Mouse (Mus musculus): Measurements from ENCODE around the gene Abi3. TPM values are rescaled to one million over a fixed set of nuclear protein-coding genes. Genes with fewer than 3 reads are reported as not detected.

Gene Abi3
- total and polyA plus RNA-seq, 3 experiments = 12.7 to 56.9 (median 22.7) TPM

DNA sequence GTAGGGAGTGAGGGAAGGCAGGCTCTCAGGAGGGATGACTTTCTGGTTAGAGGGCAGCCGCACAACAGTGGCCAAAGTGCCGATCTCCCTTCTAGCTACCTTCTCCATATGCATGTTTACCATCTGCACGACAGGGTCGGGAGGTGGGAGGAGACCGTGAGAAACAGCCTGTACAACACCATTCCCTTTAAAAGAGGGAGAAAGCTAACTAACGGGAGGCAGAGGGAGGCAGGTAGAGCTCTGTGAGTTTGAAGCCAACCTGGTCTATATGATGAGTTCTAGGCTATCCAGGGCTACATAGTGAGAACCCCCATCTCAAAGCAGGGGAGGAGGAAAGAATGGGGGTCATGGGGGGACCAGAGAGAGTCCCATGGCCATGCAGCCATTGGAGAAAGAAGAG is 6.4 kb downstream of the Abi3 start:
- TF ChIP-seq GATA1 (IDR thresholded peaks at IDR 0.05; ENCODE audit: borderline replicate concordance, low read length) (no peak), POLR2AphosphoS5 (IDR thresholded peaks at IDR 0.05; ENCODE audit: insufficient replicate concordance, low read depth, low read length) (no peak), TAL1 (conservative IDR thresholded peaks at IDR 0.05; ENCODE audit: low read depth, low read length) (no peak), GATA2 (IDR thresholded peaks at IDR 0.05; ENCODE audit: borderline replicate concordance, low read depth, low read length) (no peak), CTCF (IDR thresholded peaks at IDR 0.05; ENCODE audit: low read depth, low read length) (no peak)
- Histone ChIP-seq H3K27me3 (ENCODE audit: insufficient read depth, low read length) (no peaks in the 10 kb centered on the region), H3K9me3 (replicated peaks) (peaks cover 5% of the 10 kb centered on the region), H3K4me3 (ENCODE audit: low read depth, low read length) (peak overlapping the region; percentile 56; the same call in 1 of the 2 replicates), H3K4me1 (ENCODE audit: insufficient read depth, low read depth, low read length) (peaks cover 97% of the 10 kb centered on the region), H3K36me3 (replicated peaks) (peaks cover 62% of the 10 kb centered on the region)
- ATAC-seq (ENCODE audit: extremely low read depth, insufficient number of reproducible peaks, low FRiP score, poor library complexity, severe bottlenecking) (no peak), DNase-seq (ENCODE audit: low spot score) (no peak)

DNA sequence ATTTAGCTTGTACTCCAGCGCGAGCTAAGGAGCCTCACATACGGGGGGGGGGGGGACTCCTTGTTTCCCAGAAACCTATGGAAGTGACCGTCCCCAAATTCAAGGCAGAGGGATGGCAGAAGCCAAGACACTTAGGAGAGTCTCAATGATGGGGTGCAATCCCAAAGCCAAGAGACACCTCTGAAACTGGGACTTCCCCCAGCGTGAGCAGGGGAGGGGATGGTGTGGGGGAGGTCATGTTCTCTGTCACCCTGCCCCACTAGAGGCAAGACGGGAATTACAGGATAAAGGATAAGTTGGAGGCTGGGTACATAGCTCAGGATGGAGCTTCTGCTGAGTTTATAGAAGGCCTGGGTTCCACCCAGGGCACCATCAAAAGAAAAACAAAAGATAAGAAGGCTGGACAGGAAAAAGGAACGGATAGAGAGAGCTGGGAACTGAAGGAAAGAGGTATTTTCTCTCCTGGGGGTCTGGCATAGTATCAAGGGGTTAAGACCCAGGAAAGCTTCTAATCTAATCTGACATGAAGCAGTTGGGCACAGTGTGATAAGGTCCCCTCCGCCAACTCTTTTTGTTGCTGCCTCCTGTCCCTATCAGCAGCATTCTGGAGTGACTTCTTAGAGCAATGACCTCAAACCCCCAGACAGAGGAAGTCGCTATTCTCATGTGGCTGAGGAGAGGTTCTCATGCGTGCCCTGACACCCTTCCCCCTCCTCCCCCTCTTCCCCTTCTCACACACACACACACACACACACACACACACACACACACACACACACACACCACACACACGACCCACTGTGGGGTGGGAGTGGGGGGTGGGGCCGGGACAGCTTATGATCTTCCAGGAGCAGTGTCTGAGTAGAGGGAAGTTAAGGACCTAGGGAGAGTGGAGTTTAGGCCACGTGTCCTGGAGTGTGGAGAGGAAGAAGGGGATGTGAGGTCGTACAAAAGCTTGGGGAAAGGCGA is 7.2 kb downstream of the Abi3 start:
- H3K4me3 ChIP-seq (ENCODE audit: low read depth, low read length) = peak overlapping the region; percentile 72; the same call in 1 of the 2 replicates
- TF ChIP-seq GATA2 (IDR thresholded peaks at IDR 0.05; ENCODE audit: borderline replicate concordance, low read depth, low read length) = no peak
- no peak for TF ChIP-seq GATA1 (IDR thresholded peaks at IDR 0.05; ENCODE audit: borderline replicate concordance, low read length)
- TF ChIP-seq TAL1 (conservative IDR thresholded peaks at IDR 0.05; ENCODE audit: low read depth, low read length) = peak; percentile 90
- no peak for TF ChIP-seq CTCF (IDR thresholded peaks at IDR 0.05; ENCODE audit: low read depth, low read length)
- TF ChIP-seq POLR2AphosphoS5 (IDR thresholded peaks at IDR 0.05; ENCODE audit: insufficient replicate concordance, low read depth, low read length) = no peak
- no peaks in the 10 kb centered on the region; the same call in 1 of the 2 replicates for H3K27me3 ChIP-seq (ENCODE audit: insufficient read depth, low read length)
- peaks cover 68% of the 10 kb centered on the region for H3K36me3 ChIP-seq (replicated peaks)
- peak; percentile 87 for DNase-seq (ENCODE audit: low spot score)
- peaks cover 97% of the 10 kb centered on the region for H3K4me1 ChIP-seq (ENCODE audit: insufficient read depth, low read depth, low read length)
- ATAC-seq (ENCODE audit: extremely low read depth, insufficient number of reproducible peaks, low FRiP score, poor library complexity, severe bottlenecking) = peak; percentile 70
- peaks cover 13% of the 10 kb centered on the region for H3K9me3 ChIP-seq (replicated peaks)

- Histone ChIP-seq H3K27me3 (ENCODE audit: insufficient read depth, low read length) (no peaks in the 10 kb centered on the region; the same call in 1 of the 2 replicates), H3K36me3 (replicated peaks) (peaks cover 76% of the 10 kb centered on the region), H3K9me3 (replicated peaks) (peaks cover 13% of the 10 kb centered on the region), H3K4me3 (ENCODE audit: low read depth, low read length) (peak overlapping the region; percentile 72), H3K4me1 (ENCODE audit: insufficient read depth, low read depth, low read length) (peaks cover 98% of the 10 kb centered on the region)
- DNase-seq (ENCODE audit: low spot score) (peak; percentile 83), ATAC-seq (ENCODE audit: extremely low read depth, insufficient number of reproducible peaks, low FRiP score, poor library complexity, severe bottlenecking) (peak; percentile 71)
- TF ChIP-seq TAL1 (conservative IDR thresholded peaks at IDR 0.05; ENCODE audit: low read depth, low read length) (peak; percentile 53; the same call in 1 of the 2 replicates), CTCF (IDR thresholded peaks at IDR 0.05; ENCODE audit: low read depth, low read length) (no peak), GATA2 (IDR thresholded peaks at IDR 0.05; ENCODE audit: borderline replicate concordance, low read depth, low read length) (no peak)
Measured at GRCm38 (mm10) chr11:95834143-95834667, 8.1 kb downstream of the Abi3 start.

DNA sequence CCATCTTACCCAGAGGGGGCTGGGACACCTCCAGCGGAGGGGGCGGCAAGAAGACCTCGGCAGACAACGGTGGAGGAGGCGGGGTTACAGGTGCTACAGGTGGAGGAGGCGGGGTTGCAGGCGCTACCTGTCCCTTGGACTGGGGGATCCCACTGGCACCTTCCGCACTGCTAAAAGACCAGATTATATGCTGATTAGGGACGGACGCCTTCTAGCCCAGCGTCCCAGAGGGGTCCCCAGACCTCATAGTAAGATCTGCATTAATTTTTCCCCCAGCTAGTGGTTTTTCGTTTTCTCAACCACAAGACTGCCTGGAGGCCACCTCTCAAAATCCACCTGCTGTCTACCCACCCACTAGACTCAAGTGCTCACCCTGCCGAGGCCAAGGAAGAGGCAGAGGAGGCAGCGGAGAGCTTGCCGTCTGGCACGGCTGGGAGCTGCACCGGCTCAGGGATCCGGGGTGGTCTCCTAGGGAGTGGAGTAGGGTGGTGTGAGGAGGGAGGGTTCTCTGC is 8.6 kb downstream of the Abi3 start:
- H3K36me3 ChIP-seq (replicated peaks) = peaks cover 78% of the 10 kb centered on the region
- peak; percentile 53 for DNase-seq (ENCODE audit: low spot score)
- no peak for ATAC-seq (ENCODE audit: extremely low read depth, insufficient number of reproducible peaks, low FRiP score, poor library complexity, severe bottlenecking)
- peak overlapping the region; percentile 72 for H3K4me3 ChIP-seq (ENCODE audit: low read depth, low read length)
- peaks cover 98% of the 10 kb centered on the region for H3K4me1 ChIP-seq (ENCODE audit: insufficient read depth, low read depth, low read length)
- no peaks in the 10 kb centered on the region; the same call in 1 of the 2 replicates for H3K27me3 ChIP-seq (ENCODE audit: insufficient read depth, low read length)
- no peak for TF ChIP-seq TAL1 (conservative IDR thresholded peaks at IDR 0.05; ENCODE audit: low read depth, low read length)
- no peak for TF ChIP-seq CTCF (IDR thresholded peaks at IDR 0.05; ENCODE audit: low read depth, low read length)
- no peak for TF ChIP-seq POLR2AphosphoS5 (IDR thresholded peaks at IDR 0.05; ENCODE audit: insufficient replicate concordance, low read depth, low read length)
- TF ChIP-seq GATA1 (IDR thresholded peaks at IDR 0.05; ENCODE audit: borderline replicate concordance, low read length) = no peak
- no peak for TF ChIP-seq GATA2 (IDR thresholded peaks at IDR 0.05; ENCODE audit: borderline replicate concordance, low read depth, low read length)
- peaks cover 13% of the 10 kb centered on the region for H3K9me3 ChIP-seq (replicated peaks)

GRCm38 (mm10) chr11:95833006-95833570 is 9.2 kb downstream of the Abi3 start:
- TF ChIP-seq GATA2 (IDR thresholded peaks at IDR 0.05; ENCODE audit: borderline replicate concordance, low read depth, low read length) (no peak), GATA1 (IDR thresholded peaks at IDR 0.05; ENCODE audit: borderline replicate concordance, low read length) (no peak), CTCF (IDR thresholded peaks at IDR 0.05; ENCODE audit: low read depth, low read length) (no peak), TAL1 (conservative IDR thresholded peaks at IDR 0.05; ENCODE audit: low read depth, low read length) (no peak), POLR2AphosphoS5 (IDR thresholded peaks at IDR 0.05; ENCODE audit: insufficient replicate concordance, low read depth, low read length) (no peak)
- Histone ChIP-seq H3K27me3 (ENCODE audit: insufficient read depth, low read length) (no peaks in the 10 kb centered on the region; the same call in 1 of the 2 replicates), H3K9me3 (replicated peaks) (peaks cover 13% of the 10 kb centered on the region), H3K4me3 (ENCODE audit: low read depth, low read length) (peak overlapping the region; percentile 72; the same call in 1 of the 2 replicates), H3K4me1 (ENCODE audit: insufficient read depth, low read depth, low read length) (peaks cover 98% of the 10 kb centered on the region), H3K36me3 (replicated peaks) (peaks cover 79% of the 10 kb centered on the region)
- DNase-seq (ENCODE audit: low spot score) = no peak
- no peak for ATAC-seq (ENCODE audit: extremely low read depth, insufficient number of reproducible peaks, low FRiP score, poor library complexity, severe bottlenecking)

Measured in G1E (cell line).